Mouse (Mus musculus): ENCODE results near the gene Tspoap1. TPM values are rescaled to one million over a fixed set of nuclear protein-coding genes. Genes with fewer than 3 reads are reported as not detected.

Tspoap1 gene
- polyA plus RNA-seq, 1 experiment from 2014 or later, result 8.2 TPM

DNA sequence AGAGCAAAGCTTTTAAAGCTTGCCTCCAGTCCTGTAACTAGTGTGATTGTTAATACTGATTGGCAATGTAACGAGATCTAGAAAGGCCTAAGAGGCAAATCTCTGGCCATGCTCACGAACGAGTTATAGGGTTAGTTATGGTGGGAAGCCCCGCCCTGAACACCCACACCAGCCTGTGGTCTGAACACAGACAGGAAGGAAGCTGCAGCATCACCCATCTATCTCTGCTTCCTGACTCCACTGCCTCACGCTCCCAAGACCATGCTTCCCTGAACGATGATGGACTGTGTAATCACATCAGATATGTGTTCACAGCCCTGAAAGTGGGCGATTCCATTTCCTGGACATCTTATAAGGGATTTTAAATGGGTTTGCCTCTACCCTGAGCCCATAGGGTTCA lies 47.9 kb downstream of the Tspoap1 start:
- Histone ChIP-seq H3K27ac (replicated peaks) (no peak overlapping the region), H3K27me3 (ENCODE audit: low read depth, poor library complexity, severe bottlenecking) (no peaks in the 10 kb centered on the region), H3K4me1 (peaks cover 13% of the 10 kb centered on the region), H3K9me3 (replicated peaks) (no peaks in the 10 kb centered on the region), H3K4me3 (no peak overlapping the region), H3K36me3 (no peaks in the 10 kb centered on the region)
- WGBS, result 92% methylated on average over 7 of the region's 7 CpGs
- DNase-seq (ENCODE audit: low spot score), result no peak

DNA sequence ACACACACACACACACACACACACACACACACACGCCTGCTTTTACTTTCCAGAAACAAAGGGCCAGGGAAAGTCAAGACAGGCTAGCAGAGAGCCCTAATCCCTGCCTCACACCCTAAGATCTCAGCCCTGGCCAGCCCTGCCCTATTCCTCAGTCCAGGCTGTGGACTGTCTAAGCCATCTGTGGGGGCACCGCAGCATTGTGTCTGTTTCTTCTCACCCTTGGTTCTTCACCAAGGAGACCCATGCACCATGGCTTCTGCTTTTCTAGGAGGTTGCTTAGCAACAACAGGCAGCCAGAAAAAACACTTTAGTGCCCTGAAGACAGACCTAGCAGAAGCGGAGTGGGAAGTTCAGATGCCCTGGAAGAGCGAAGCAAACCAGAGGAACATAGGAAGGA lies 51.1 kb downstream of the Tspoap1 start:
- 69% methylated on average over 4 of the region's 4 CpGs for WGBS
- peaks cover 8% of the 10 kb centered on the region for H3K27me3 ChIP-seq (ENCODE audit: low read depth, poor library complexity, severe bottlenecking)
- DNase-seq (ENCODE audit: low spot score), result no peak
- no peaks in the 10 kb centered on the region for H3K9me3 ChIP-seq (replicated peaks)
- peaks cover 18% of the 10 kb centered on the region for H3K4me1 ChIP-seq
- 0 out of 2 replicates have a peak overlapping the region, but pooled peaks have one; percentile 46 for H3K27ac ChIP-seq (replicated peaks)
- H3K4me3 ChIP-seq, result no peak overlapping the region
- H3K36me3 ChIP-seq, result no peaks in the 10 kb centered on the region

GRCm38 (mm10) chr11:87814831-87815230 lies 54.5 kb downstream of the Tspoap1 start:
- Histone ChIP-seq H3K27me3 (ENCODE audit: low read depth, poor library complexity, severe bottlenecking) (peaks cover 30% of the 10 kb centered on the region), H3K9me3 (replicated peaks) (no peaks in the 10 kb centered on the region), H3K4me3 (no peak overlapping the region), H3K4me1 (peaks cover 31% of the 10 kb centered on the region), H3K27ac (replicated peaks) (no peak overlapping the region), H3K36me3 (no peaks in the 10 kb centered on the region)
- WGBS, result 72% methylated on average over 8 of the region's 8 CpGs
- DNase-seq (ENCODE audit: low spot score), result no peak

- no peaks in the 10 kb centered on the region for H3K36me3 ChIP-seq
- peak overlapping the region; percentile 81 for H3K27ac ChIP-seq (replicated peaks)
- H3K4me1 ChIP-seq, result peaks cover 22% of the 10 kb centered on the region
- whole genome bisulfite sequencing, result 3% methylated on average over 31 of the region's 31 CpGs
- DNase-seq (ENCODE audit: low spot score), result peak; percentile 61
- H3K9me3 ChIP-seq (replicated peaks), result no peaks in the 10 kb centered on the region
- peak overlapping the region; percentile 55 for H3K4me3 ChIP-seq
- H3K27me3 ChIP-seq (ENCODE audit: low read depth, poor library complexity, severe bottlenecking), result peaks cover 30% of the 10 kb centered on the region
Observed at GRCm38 (mm10) chr11:87816707-87817442, 56.5 kb downstream of the Tspoap1 start.

GRCm38 (mm10) chr11:87817443-87817773 lies 57.1 kb downstream of the Tspoap1 start:
- Histone ChIP-seq H3K4me3 (peak overlapping the region; percentile 55), H3K27me3 (ENCODE audit: low read depth, poor library complexity, severe bottlenecking) (peaks cover 30% of the 10 kb centered on the region), H3K27ac (replicated peaks) (peak overlapping the region; percentile 81), H3K36me3 (no peaks in the 10 kb centered on the region), H3K4me1 (peaks cover 21% of the 10 kb centered on the region), H3K9me3 (replicated peaks) (no peaks in the 10 kb centered on the region)
- 30% methylated on average over 4 of the region's 4 CpGs for WGBS
- DNase-seq (ENCODE audit: low spot score), result no peak

GRCm38 (mm10) chr11:87821502-87821901 lies 61.2 kb downstream of the Tspoap1 start:
- H3K4me3 ChIP-seq, result no peak overlapping the region
- peaks cover 29% of the 10 kb centered on the region for H3K27me3 ChIP-seq (ENCODE audit: low read depth, poor library complexity, severe bottlenecking)
- H3K4me1 ChIP-seq, result peaks cover 13% of the 10 kb centered on the region
- DNase-seq (ENCODE audit: low spot score), result no peak
- H3K27ac ChIP-seq (replicated peaks), result no peak overlapping the region
- H3K9me3 ChIP-seq (replicated peaks), result no peaks in the 10 kb centered on the region
- no peaks in the 10 kb centered on the region for H3K36me3 ChIP-seq
- 51% methylated on average over 5 of the region's 5 CpGs for WGBS

DNA sequence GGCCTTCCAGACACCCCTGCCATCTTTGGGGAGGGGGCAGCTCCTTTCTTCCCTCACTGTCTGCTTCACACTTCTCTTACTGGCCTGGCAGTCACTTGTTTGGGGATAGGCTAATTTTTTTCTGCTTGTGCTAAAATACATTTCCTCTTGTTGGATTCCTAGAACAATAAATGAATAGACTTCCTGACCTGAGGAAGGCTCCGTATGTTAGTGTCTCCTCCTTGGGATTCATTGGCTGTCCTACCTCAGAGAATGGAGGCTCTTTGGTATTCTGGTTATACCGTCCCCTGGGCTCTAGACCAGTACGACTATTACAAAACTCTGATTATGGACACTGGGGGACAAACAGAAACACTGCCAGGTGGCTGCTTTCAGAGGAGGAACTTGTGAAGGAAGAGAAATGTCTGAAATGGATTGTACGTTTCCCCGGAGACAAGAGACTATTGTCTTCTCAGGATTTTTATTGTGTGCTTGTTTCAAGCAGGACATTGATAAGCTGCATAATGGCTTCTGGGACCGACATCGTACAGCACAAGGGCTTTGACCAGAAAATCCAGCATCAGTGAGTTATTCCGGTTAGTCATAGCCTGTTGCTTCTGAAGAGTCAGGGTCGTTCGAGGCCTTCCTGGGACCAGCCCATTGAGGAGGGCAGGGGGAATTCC lies 68.0 kb downstream of the Tspoap1 start, which contains the start of gene Lpo:
TSS of gene Lpo (minus strand) at position 51 of the 662 bp plus-strand sequence.
- WGBS, result 51% methylated on average over 10 of the region's 10 CpGs
- Histone ChIP-seq H3K4me1 (peaks cover 13% of the 10 kb centered on the region), H3K36me3 (no peaks in the 10 kb centered on the region), H3K4me3 (no peak within 1 kb of the TSS), H3K27ac (replicated peaks) (peak within 1 kb of the TSS; percentile 43), H3K27me3 (ENCODE audit: low read depth, poor library complexity, severe bottlenecking) (0 out of 2 replicates have a peak, but pooled peaks cover under 1% of the 10 kb centered on the region), H3K9me3 (replicated peaks) (no peaks in the 10 kb centered on the region)
- no peak for DNase-seq (ENCODE audit: low spot score)

MicroRNA genes within 50 kb of the gene (microRNA counts, 519-probe panel; counts per million panel counts)
- microRNA mmu-miR-142-3p (6,212 counts per million, percentile 56 among the panel's probes with 10 or more counts), microRNA mmu-miR-142-5p (5,731 counts per million, percentile 44 among the panel's probes with 10 or more counts)

Small RNAs within 50 kb of the gene (microRNA-seq; reads per million reads assigned to microRNA genes)
- gene Mir142 (not detected), gene Mir142b (not detected)

Other genes starting within 250 kb of the Tspoap1 start
- gene Gm11492, start 193.9 kb upstream of the Tspoap1 start, polyA plus RNA-seq (2016; fragmentation: Nextera tagmentation; extraction: Ambion mirVana), result not detected in 2 replicates
- 10.7 and 11.3 TPM in 2 replicates for gene Sept4, start 191.6 kb upstream of the Tspoap1 start, polyA plus RNA-seq (2016; fragmentation: Nextera tagmentation; extraction: Ambion mirVana)
- gene Mtmr4, start 168.4 kb upstream of the Tspoap1 start, polyA plus RNA-seq (2016; fragmentation: Nextera tagmentation; extraction: Ambion mirVana), result 63.5 and 69.8 TPM in 2 replicates
- gene Hsf5, start 143.4 kb upstream of the Tspoap1 start, polyA plus RNA-seq (2016; fragmentation: Nextera tagmentation; extraction: Ambion mirVana), result 0.40 and 0.42 TPM in 2 replicates
- gene Rnf43, start 97.8 kb upstream of the Tspoap1 start, polyA plus RNA-seq (2016; fragmentation: Nextera tagmentation; extraction: Ambion mirVana), result 0.95 and 1.3 TPM in 2 replicates
- 157 and 171 TPM in 2 replicates for gene Supt4a, start 23.0 kb upstream of the Tspoap1 start, polyA plus RNA-seq (2016; fragmentation: Nextera tagmentation; extraction: Ambion mirVana)
- 2.5 and 2.7 TPM in 2 replicates for gene Mpo, start 33.0 kb downstream of the Tspoap1 start, polyA plus RNA-seq (2016; fragmentation: Nextera tagmentation; extraction: Ambion mirVana)
- gene Lpo, start 67.7 kb downstream of the Tspoap1 start, polyA plus RNA-seq (2016; fragmentation: Nextera tagmentation; extraction: Ambion mirVana), result 0.20 and 0.56 TPM in 2 replicates
- 18.1 and 18.8 TPM in 2 replicates for gene Mks1, start 92.7 kb downstream of the Tspoap1 start, polyA plus RNA-seq (2016; fragmentation: Nextera tagmentation; extraction: Ambion mirVana)
- not detected in 2 replicates for gene Epx, start 115.0 kb downstream of the Tspoap1 start, polyA plus RNA-seq (2016; fragmentation: Nextera tagmentation; extraction: Ambion mirVana)
- gene Olfr462, start 131.7 kb downstream of the Tspoap1 start, polyA plus RNA-seq (2016; fragmentation: Nextera tagmentation; extraction: Ambion mirVana), result not detected in 2 replicates
- gene Olfr463, start 136.8 kb downstream of the Tspoap1 start, polyA plus RNA-seq (2016; fragmentation: Nextera tagmentation; extraction: Ambion mirVana), result not detected in 2 replicates
- gene Olfr464, start 160.4 kb downstream of the Tspoap1 start, polyA plus RNA-seq (2016; fragmentation: Nextera tagmentation; extraction: Ambion mirVana), result not detected in 2 replicates
- 28.1 and 29.1 TPM in 2 replicates for gene Dynll2, start 227.0 kb downstream of the Tspoap1 start, polyA plus RNA-seq (2016; fragmentation: Nextera tagmentation; extraction: Ambion mirVana)

Measured in midbrain, embryonic 10.5 days (tissue).